Mouse (Mus musculus) neural tube, embryonic 14.5 days (tissue): Measurements from ENCODE around the gene Poln. TPM values are rescaled to one million over a fixed set of nuclear protein-coding genes. Genes with fewer than 3 reads are reported as not detected.

Source experiments
- ATAC-seq: fragments of 200-750 bp; cut with Nextera tagmentation; 2 replicates; pipeline ENCODE4 v1.8.0; 2017; ENCODE audit warnings: low read depth, mild to moderate bottlenecking, moderate TSS enrichment, moderate library complexity
- H3K27ac ChIP-seq: fragments of 300-500 bp; sonication (generic); 2 replicates; pipeline ENCODE4 v1.5.1; 2014; ENCODE audit warnings: low read depth, mild to moderate bottlenecking, control low read depth, low read length, moderate library complexity, mixed read lengths
- H3K27me3 ChIP-seq: fragments of 300-500 bp; sonication (generic); 2 replicates; pipeline ENCODE4 v1.6.1; 2014; ENCODE audit warnings: low read length; ENCODE audit not compliant: control insufficient read depth, insufficient read depth
- H3K36me3 ChIP-seq: fragments of 300-500 bp; sonication (generic); 2 replicates; pipeline ENCODE4 v1.6.1; 2014; ENCODE audit warnings: low read length, mixed read lengths; ENCODE audit not compliant: control insufficient read depth, insufficient read depth
- H3K4me1 ChIP-seq: fragments of 300-500 bp; sonication (generic); 2 replicates; pipeline ENCODE4 v1.6.1; 2014; ENCODE audit warnings: low read length; ENCODE audit not compliant: control insufficient read depth, insufficient read depth
- H3K4me2 ChIP-seq: fragments of 300-500 bp; sonication (generic); 2 replicates; pipeline ENCODE4 v1.6.1; 2014; ENCODE audit warnings: mild to moderate bottlenecking, low read depth, low read length, control low read depth
- H3K4me3 ChIP-seq: fragments of 300-500 bp; sonication (generic); 2 replicates; pipeline ENCODE4 v1.5.1; 2014; ENCODE audit warnings: low read depth, low read length, control low read depth, mixed read lengths
- H3K9ac ChIP-seq: fragments of 300-500 bp; sonication (generic); replicated peaks from 2 replicates; pipeline ENCODE4 v1.6.1; 2014; ENCODE audit warnings: low read depth, mild to moderate bottlenecking, control low read depth, low read length, mixed read lengths
- H3K9me3 ChIP-seq: fragments of 300-500 bp; sonication (generic); 2 replicates; pipeline ENCODE4 v1.6.1; 2016; ENCODE audit warnings: low read length; ENCODE audit not compliant: control insufficient read depth
- WGBS: fragments of 180-500 bp; shearing (Covaris S2); extraction: QIAGEN DNeasy Blood & Tissue Kit; methylation state at CpG from one replicate; pipeline ENCODE4 v1.1.7; 2014; 5-methylcytosine and 5-hydroxymethylcytosine counted together
- polyA plus RNA-seq: library from polyadenylated mRNA; unstranded; fragments of >200 nt; fragmentation: Nextera tagmentation; extraction: Ambion mirVana; gene quantifications from 2 replicates; pipeline ENCODE4 v1.2.1, GENCODE M21; 2014

Poln gene
- polyA plus RNA-seq, 1 experiment from 2014 or later: 0.74 TPM

DNA sequence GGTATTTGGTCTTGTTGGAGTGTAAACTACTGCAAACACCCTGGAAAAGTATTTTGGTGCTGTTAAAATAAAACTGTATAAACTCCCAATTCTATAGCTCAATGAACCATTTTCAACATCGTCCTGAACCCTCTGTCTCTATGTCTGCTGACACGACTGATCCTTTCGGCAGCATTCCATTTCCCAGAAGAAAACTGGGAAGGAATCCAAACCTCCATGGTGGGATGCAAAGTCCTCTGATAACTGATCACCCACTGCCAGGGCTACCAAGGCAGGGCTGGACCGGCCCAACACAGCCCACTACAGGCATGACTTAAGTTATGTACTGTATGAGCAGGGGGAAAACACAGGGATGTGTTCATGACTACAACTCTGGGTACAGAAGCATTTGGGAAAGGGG lies 32.8 kb upstream of the Poln start:
- WGBS: 87% methylated on average over 4 of the region's 4 CpGs
- H3K4me1 ChIP-seq: no peaks in the 10 kb centered on the region
- no peak overlapping the region for H3K4me3 ChIP-seq
- H3K9me3 ChIP-seq: no peaks in the 10 kb centered on the region
- H3K4me2 ChIP-seq: no peak overlapping the region
- H3K27ac ChIP-seq: no peak overlapping the region
- H3K36me3 ChIP-seq: no peaks in the 10 kb centered on the region
- no peaks in the 10 kb centered on the region for H3K27me3 ChIP-seq
- no peak overlapping the region for H3K9ac ChIP-seq
- ATAC-seq: no peak

DNA sequence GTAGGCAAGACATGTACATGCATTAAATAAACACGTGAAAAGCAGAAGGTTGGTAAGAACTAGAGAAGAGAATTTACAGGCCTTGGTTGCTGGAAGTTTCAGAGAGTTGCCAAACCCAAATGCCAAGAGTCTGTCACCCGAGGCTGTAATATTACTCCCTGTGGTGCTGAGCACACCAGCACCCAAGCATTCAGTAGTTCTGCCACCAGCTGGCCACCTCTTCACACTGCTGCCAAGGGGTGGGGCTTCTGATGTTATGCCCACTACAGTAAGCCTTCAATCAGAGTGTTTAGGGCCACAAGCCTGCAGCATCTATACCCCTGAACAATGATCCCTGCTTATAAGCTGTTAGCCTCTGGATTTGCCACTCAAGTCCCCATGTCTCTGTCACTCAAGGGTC lies 32.1 kb upstream of the Poln start:
- Histone ChIP-seq H3K4me3 (no peak overlapping the region), H3K4me2 (no peak overlapping the region), H3K4me1 (no peaks in the 10 kb centered on the region), H3K27ac (no peak overlapping the region), H3K9me3 (no peaks in the 10 kb centered on the region), H3K9ac (no peak overlapping the region), H3K36me3 (no peaks in the 10 kb centered on the region), H3K27me3 (no peaks in the 10 kb centered on the region)
- WGBS: 67% methylated on average over 2 of the region's 2 CpGs
- ATAC-seq: no peak

DNA sequence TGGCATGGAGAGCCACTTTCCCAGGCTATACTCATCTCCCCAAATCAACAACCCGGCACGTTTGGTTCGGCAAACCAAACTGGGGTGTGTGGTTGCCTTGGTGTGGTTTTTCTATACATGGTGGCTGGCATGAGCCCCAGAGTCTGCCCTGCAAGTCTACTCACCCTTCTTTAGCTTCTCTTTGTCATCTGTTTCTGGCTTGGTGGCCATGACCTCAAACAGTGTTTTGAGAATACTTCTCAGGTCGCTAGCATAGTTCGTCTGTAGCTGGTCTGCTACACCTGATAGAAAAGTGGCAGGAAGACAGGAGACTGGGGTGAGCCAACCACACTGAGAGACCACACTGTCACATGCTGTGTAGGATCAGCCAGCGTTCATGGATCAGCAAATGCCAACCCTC lies 29.4 kb upstream of the Poln start:
- no peak overlapping the region for H3K4me2 ChIP-seq
- H3K9me3 ChIP-seq: no peaks in the 10 kb centered on the region
- no peak overlapping the region for H3K27ac ChIP-seq
- H3K36me3 ChIP-seq: no peaks in the 10 kb centered on the region
- H3K4me1 ChIP-seq: no peaks in the 10 kb centered on the region
- 93% methylated on average over 6 of the region's 6 CpGs for whole genome bisulfite sequencing
- H3K27me3 ChIP-seq: no peaks in the 10 kb centered on the region
- H3K4me3 ChIP-seq: no peak overlapping the region
- H3K9ac ChIP-seq: no peak overlapping the region
- no peak for ATAC-seq

DNA sequence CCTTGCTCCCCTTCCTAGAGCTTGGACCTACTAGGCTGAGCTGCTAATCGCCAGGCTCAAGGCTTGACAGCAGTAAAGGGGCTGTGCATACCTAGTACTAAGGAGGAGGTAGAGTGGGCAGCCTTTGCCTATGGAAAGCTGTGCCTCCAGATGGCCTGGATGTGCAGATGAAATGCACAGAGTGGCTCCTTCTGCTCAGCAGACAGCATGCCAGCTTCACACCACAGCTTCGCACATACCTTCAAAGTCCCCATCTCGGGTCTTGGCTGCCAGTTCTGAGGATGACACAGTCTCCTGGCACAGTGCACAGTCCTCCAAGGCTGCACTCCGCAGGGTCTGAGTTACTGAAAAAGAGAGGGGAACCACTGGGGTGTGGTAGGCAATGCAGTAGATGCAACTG lies 28.0 kb upstream of the Poln start:
- Histone ChIP-seq H3K4me2 (no peak overlapping the region), H3K9ac (no peak overlapping the region), H3K27ac (no peak overlapping the region), H3K9me3 (no peaks in the 10 kb centered on the region), H3K36me3 (no peaks in the 10 kb centered on the region), H3K4me1 (no peaks in the 10 kb centered on the region), H3K27me3 (no peaks in the 10 kb centered on the region), H3K4me3 (no peak overlapping the region)
- no peak for ATAC-seq
- 77% methylated on average over 4 of the region's 4 CpGs for WGBS

DNA sequence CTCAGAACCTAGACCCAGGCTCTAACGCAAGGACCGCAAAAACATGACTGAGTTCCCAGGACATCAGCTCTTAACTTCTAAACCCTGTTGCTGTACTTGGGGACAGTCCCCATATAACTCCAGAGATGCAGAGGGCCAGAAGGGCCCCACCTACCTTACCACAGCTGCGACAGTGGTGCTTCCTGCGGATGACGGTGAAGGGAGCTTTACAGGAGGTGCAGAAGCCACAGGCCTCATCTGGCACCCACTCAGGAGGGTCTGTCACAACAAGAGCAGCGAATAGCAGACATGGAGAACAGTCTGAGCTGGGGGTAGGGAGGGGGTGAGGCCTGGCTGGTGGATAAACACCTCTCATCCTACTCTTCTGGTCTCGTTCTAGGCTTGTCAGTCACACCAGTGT lies 27.2 kb upstream of the Poln start:
- Histone ChIP-seq H3K4me3 (no peak overlapping the region), H3K36me3 (no peaks in the 10 kb centered on the region), H3K4me2 (no peak overlapping the region), H3K9me3 (no peaks in the 10 kb centered on the region), H3K27ac (no peak overlapping the region), H3K4me1 (no peaks in the 10 kb centered on the region), H3K27me3 (no peaks in the 10 kb centered on the region), H3K9ac (no peak overlapping the region)
- no peak for ATAC-seq
- WGBS: 83% methylated on average over 7 of the region's 7 CpGs

DNA sequence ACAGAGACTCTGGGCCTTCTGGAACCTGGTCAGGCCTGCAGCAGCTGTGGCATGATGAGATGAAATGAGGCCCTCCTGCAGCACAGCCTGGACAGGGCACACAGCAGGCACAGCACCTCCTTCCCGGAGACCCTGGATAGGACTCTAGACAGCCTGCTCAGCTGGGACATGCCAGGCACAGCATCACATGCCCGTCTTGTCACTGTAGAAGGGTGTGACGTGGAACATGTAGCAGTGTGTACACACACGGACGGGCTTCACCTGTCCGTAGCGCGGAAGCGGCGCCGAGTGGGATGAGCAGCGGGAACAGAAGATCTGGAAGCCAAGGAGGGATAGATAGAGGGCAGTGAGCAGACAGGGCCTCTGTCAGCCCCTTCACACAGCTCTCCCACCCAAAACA lies 26.5 kb upstream of the Poln start:
- ATAC-seq: no peak
- 93% methylated on average over 12 of the region's 12 CpGs for WGBS
- Histone ChIP-seq H3K27me3 (no peaks in the 10 kb centered on the region), H3K36me3 (no peaks in the 10 kb centered on the region), H3K9me3 (no peaks in the 10 kb centered on the region), H3K27ac (no peak overlapping the region), H3K4me1 (no peaks in the 10 kb centered on the region), H3K4me3 (no peak overlapping the region), H3K4me2 (no peak overlapping the region), H3K9ac (no peak overlapping the region)

DNA sequence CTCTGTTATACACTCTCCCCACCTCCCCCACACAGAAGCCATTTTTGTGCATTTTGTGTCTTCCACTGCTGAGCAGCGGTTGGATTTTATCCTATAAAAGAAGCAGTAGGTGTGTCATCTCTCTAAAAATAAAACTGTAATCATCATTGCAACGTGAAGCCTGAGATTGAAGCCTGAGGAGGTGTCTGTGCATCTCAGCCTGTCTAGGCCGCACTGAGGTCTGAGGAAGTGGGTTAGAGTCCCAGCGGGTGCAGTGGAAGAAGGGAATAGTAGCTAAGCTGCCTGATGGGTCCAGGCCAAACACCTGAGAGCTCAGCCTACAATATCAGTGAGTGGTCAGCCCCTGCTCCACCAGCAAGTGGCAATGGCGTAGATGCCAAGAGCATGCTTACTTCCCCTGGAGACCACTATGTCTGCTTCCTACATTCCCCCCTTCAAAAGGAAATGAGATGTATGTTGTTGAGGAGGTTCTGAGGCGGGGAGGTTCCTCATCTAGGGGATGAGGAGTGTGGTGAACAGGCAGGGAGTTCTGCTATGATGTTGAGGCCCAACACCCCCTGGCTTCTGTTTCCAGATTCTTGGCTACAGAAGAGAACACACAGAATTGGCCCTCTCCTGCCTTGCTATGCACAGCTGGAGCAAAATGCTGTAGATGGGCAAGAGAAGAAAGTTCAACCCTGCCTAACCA lies 25.9 kb upstream of the Poln start:
- no peak for ATAC-seq

DNA sequence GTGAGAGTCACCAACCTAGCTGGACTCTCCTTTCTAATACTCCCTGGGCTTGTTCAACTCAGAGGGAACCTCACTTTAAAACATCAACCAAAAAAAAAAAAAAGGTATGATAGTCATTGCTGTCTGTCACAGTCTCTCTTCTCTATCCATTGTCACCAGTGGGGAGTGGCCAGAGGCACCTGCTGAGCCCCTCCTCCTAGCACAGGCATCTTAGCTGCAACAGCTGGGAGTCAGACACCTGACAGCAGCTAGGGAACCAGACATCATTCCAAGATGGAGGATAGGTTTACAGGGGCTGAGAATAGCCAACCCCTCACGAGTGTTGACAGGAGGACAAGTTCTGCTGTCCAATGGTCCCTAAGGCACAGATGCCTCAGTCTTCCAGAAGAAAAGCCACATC lies 25.2 kb upstream of the Poln start:
- Histone ChIP-seq H3K9me3 (no peaks in the 10 kb centered on the region), H3K36me3 (no peaks in the 10 kb centered on the region), H3K4me1 (no peaks in the 10 kb centered on the region), H3K27me3 (no peaks in the 10 kb centered on the region), H3K4me2 (no peak overlapping the region), H3K27ac (no peak overlapping the region), H3K9ac (no peak overlapping the region), H3K4me3 (no peak overlapping the region)
- WGBS: 61% methylated on average over 1 of the region's 1 CpGs
- ATAC-seq: no peak

More for the DNA sequence above, 25.9 kb upstream of the Poln start:
- no peak overlapping the region for H3K4me3 ChIP-seq
- no peaks in the 10 kb centered on the region for H3K27me3 ChIP-seq
- no peaks in the 10 kb centered on the region for H3K9me3 ChIP-seq
- WGBS: 82% methylated on average over 6 of the region's 6 CpGs
- H3K36me3 ChIP-seq: no peaks in the 10 kb centered on the region
- no peaks in the 10 kb centered on the region for H3K4me1 ChIP-seq
- no peak overlapping the region for H3K4me2 ChIP-seq
- no peak overlapping the region for H3K27ac ChIP-seq
- no peak overlapping the region for H3K9ac ChIP-seq

DNA sequence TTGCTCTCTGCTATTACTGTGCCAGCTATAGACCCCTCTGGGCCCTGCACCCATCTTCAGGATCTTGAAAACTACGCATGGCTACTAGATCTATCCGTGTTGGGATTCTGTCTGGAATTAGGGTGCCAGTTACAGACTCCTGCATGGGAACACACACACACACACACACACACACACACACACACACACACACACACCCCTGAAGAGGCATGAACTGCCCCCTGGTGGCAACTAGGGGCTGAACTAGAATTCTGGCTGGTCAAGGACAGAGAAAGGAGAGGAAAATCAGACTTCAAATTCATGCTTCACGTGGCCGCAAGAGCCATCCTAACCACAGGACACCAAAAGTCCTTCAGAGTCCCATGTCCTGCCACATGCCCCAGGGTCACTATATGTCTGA lies 22.6 kb upstream of the Poln start:
- Histone ChIP-seq H3K27ac (no peak overlapping the region), H3K9ac (no peak overlapping the region), H3K4me3 (no peak overlapping the region), H3K4me1 (peaks cover 4% of the 10 kb centered on the region; the same call in 1 of the 2 replicates), H3K9me3 (no peaks in the 10 kb centered on the region), H3K27me3 (no peaks in the 10 kb centered on the region), H3K36me3 (no peaks in the 10 kb centered on the region), H3K4me2 (no peak overlapping the region)
- 78% methylated on average over 4 of the region's 4 CpGs for WGBS
- no peak for ATAC-seq
